Mouse (Mus musculus) activated CD4-positive, CD25-positive, alpha-beta regulatory T cell, adult 4 months (primary cell): Measurements from ENCODE around the gene Prune1. TPM values are rescaled to one million over a fixed set of nuclear protein-coding genes. Genes with fewer than 3 reads are reported as not detected.
A peak's percentile ranks its signal among the peaks of the same experiment; 100 is the strongest.

Source experiments
- ATAC-seq: one replicate; pipeline ENCODE4 v1.8.0; 2017
- polyA plus RNA-seq, 2 experiments: library from polyadenylated mRNA; unstranded; fragments of 100-300 nt; shearing (Covaris generic); gene quantifications; one replicate each; pipeline ENCODE4 v1.2.1; 2017

The Prune1 gene
- polyA plus RNA-seq, 2 experiments from 2014 or later, result 6.3 to 9.7 TPM

GRCm38 (mm10) chr3:95275161-95275560 is 6.7 kb downstream of the Prune1 start:
- no peak for ATAC-seq

DNA sequence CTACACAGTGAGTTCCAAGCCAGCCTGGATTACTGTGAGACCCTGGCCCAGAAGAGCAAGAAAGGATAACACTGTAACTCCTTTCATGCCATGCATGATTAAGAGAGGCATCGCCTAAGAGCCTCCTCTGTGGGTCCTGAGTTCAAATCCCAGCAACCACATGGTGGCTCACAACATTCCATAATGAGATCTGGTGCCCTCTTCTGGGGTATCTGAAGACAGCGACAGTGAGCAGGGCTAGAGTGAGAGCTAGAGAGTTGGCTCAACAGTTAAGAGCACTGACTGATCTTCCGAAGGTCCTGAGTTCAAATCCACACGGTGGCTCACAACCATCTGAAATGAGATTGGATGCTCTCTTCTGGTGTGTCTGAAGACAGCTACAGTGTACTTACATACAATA is 7.4 kb downstream of the Prune1 start:
- no peak for ATAC-seq

- ATAC-seq, result no peak
These were observed 8.4 kb downstream of the Prune1 start for GRCm38 (mm10) chr3:95273471-95273870.

DNA sequence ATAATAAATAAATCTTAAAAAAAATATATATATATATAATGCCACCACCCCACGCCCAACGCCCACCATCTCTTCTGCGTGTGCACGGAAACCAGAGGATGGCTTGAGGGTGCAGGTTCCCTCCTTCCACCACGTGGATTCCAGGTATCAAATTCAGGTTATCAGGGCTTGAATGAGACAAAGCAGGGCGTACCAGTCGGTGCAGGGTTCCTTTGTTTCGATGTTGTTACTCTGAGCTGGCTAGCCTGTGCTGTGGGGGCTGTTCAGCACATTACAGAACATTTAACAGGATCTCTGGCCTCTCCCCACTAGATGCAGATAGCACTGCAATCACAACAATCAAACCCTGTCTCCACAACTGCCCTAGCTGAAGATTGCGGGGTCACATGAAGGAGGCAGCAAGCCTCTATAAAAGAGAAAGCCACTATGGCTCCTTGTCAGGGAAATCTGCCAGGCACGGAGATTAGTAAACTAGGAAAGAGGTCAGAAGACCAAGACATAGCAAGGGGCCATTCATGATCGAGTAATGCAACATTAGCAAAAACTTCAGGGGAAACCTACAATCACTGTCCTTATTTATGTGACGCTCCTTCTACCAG is 11.0 kb downstream of the Prune1 start:
- ATAC-seq, result no peak

DNA sequence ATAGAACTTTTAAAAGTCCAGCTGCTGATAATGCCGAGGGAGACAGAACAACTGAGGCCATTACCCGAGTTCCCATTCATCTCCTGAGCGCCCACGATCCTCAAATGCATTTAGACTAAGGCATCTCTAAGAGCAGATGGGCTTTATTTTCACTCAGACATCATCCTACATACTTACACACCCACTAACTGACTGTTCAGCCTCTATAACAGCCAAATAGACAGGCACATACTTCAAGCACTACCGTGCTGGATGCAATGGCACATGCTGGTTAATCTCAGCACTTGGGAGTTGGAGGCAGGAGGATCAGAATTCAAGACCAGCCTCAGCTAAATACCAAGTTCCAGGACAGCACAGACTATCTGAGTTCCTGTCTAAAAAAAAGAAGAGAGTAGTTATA is 12.1 kb downstream of the Prune1 start:
- no peak for ATAC-seq

- ATAC-seq, result no peak
These were observed 14.0 kb downstream of the Prune1 start for GRCm38 (mm10) chr3:95267855-95268254.

GRCm38 (mm10) chr3:95266052-95266451 is 15.8 kb downstream of the Prune1 start:
- no peak for ATAC-seq

DNA sequence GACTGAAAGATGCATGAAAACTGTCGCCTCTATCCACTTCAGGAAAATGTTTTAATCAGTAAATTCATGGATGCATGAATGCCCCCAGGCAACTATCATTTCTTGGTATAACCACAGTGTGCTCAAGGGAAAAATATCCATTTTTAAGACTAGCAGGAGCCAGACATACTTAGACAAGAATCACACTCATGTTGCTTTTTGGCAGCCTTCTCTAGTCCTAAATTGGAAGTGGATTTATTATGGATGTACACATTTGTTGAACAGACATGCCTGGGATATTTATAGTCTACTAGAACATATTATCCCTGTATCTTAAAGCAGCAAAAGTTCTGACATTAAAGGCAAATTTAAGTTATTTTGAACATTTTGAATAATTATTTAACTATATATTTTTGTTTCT is 17.2 kb downstream of the Prune1 start:
- ATAC-seq, result no peak

- peak; percentile 36 for ATAC-seq
These were observed 18.7 kb downstream of the Prune1 start for GRCm38 (mm10) chr3:95263089-95263739.

DNA sequence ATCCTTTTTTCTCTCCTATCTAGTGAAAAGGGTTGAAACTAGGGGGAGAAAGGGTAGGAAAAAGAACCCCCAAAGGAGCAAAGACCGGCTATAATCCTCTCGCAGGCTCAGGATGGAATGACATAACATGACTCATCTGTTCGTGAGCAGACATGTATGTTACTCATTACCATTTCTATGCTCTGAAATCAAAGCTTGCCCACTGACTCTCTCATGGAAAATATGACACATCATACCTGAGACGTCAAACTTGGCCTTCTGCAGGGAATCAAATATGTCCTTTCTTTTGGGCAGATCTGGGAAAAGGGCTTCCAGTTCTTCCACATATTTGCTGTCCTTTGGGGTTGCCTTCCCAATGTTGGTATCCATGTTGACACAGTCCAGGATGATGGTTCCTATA is 19.9 kb downstream of the Prune1 start:
- ATAC-seq, result no peak

GRCm38 (mm10) chr3:95256931-95257330 is 24.9 kb downstream of the Prune1 start:
- no peak for ATAC-seq

GRCm38 (mm10) chr3:95250783-95251424 is 31.0 kb downstream of the Prune1 start, which contains the start of gene Bnipl:
TSS of gene Bnipl (minus strand) at chr3:95251193.
- no peak for ATAC-seq

DNA sequence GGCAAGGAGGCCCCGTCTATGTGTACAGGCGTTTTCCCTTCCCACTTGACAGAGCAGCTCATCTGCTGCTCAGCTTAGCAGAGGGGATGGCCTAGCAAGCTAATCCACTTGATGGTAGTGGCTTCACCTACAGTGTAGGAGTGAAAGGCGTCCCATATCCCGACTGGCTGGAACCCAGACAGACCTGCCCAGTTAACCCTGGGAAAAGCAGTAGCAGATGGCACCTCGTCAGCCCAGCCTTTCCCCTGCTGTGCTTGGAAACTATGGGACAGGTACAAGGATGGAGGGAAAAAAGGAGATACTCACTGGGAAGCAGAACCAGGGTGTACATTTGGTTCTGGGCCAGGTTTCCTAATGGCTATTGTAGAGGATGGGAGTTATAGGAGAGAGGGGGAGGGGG is 31.5 kb downstream of the Prune1 start:
- ATAC-seq, result no peak

- no peak for ATAC-seq
These were observed 34.1 kb downstream of the Prune1 start for GRCm38 (mm10) chr3:95247660-95248336.

DNA sequence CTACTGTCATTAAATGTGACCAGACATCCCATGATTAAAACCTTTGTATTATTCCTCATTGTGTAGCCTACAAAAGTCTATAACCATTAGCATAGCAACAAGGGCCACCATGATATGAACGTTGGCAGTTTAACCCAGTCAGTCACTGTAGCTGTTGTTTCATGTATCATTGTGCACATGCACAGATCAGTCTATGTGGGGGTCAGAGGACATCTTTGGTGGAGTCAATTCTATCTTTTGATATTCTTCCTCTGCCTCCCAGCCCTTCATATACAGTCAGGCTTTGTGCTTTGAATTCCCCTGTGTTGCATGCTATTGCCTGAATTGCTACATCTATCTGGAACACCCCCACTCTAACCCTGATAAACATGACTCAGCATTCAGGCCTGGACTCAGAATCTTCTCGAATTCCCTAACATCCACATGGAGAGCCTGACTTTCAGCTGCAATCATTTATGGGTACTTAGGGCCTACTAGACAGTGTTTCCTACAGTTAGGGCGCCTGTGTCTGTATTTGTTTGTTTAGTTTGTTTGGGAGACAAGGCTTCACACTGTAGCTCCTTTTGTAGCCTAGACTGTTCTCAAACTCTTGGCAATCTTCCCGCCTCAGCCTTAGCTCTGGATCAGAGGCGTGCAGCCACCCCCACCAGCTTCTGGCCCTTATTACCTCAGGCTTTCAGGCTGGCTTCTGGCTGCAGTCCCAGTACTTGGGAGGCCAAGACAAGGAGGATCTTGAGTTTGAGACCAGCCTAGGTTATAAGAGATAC is 35.2 kb downstream of the Prune1 start:
- ATAC-seq, result no peak

GRCm38 (mm10) chr3:95243086-95243485 is 38.8 kb downstream of the Prune1 start:
- ATAC-seq, result no peak

- ATAC-seq, result no peak
These were observed 40.4 kb downstream of the Prune1 start, which contains the start of gene Gm128 for GRCm38 (mm10) chr3:95241498-95241897. TSS of gene Gm128 (minus strand) at chr3:95241598.

DNA sequence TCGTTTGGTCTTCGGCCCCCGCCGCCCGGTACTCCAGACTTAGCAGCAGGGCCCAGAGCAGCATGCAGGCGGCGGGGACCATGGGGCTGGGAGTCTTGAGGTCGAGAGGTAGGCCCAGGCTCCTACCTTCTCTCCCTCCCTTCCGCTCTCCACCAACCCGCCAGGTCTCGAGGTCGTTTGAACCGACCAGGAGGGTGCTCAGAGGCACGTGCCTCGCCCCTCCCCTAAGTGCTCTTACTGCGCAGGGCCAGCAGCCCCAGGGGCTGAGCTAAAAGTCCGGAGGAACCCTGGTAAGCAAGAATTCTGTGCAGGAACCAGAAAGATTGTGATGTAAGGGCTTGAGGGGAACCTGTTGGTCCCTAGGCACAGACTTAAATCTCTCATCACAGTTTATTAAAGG is 41.0 kb downstream of the Prune1 start:
- ATAC-seq, result no peak

GRCm38 (mm10) chr3:95239971-95240370 is 41.9 kb downstream of the Prune1 start:
- no peak for ATAC-seq

DNA sequence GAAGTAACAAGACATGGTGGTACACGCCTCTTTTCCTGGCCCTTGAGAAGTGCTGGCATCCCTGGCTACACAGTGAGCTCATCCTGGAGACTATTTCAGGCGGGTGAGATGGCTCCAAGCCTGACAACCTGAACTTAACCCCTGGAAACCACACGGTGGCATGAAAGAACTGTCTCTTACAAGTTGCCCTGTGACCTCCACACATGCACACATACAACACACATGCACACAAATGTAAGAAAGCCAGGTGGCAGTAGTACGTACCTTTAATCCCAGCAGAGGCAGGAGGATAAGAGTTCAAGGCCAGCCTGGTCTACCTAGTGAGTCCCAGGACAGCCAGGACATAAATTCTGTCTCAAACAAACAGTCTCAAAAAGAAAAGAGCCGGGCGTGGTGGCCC is 42.9 kb downstream of the Prune1 start:
- no peak for ATAC-seq

DNA sequence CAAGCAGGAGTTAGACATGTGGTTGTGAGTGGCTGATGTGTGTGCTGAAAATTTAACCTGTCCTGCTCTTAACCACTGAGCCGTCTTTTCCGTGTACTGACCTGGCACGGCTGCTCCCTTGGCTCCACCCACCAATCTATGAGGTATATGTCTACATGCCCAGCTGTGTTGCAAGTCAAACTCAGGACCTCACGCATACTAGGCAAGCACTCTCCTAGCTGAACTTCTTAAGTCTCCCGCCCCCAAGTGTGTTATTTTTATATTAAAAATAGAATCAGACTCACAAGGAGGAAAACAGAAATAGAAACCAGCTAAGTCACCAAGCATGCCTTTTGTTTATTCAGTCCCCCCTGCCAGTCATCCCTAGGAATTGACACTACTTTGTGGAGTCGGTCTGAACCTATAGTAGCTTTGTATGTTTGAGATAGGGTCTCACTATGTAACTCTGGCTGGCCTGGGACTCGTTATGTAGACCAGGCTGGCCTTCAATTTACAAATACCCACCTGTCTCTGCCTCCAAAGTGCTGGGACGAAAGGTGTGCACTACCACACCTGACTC is 44.3 kb downstream of the Prune1 start:
- ATAC-seq, result no peak
